Mouse (Mus musculus): ENCODE measurements around the gene Hoxb6.

DNA sequence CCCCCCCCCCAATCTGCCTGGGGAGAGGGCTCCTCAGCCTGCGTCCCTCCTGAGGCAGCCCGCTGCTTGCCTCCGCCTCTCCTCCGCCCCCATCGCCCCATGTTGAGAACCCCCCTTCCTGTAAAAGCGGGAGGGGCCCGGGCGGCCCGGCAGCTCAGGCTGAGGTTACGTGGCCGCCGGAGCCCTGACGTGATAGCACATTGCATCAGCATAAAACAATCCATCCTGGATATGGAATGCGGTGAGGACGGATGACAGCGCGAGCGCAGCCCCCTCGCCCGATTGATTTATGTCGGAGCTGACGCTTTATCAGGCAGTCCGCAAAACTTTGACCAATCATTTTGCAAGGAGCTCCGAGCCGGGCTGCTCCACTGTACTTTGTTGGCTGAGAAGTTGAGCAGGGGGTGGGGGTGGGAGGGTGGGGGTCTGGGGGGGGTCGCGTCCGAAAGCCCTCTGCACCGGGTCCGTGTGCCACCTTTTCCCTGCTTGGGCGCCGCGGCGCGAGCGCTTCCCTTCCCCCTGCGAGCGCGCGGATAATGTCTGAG, 21.2 kb upstream of the Hoxb6 start, which contains the start of gene Hoxb9:
- TF ChIP-seq MAFK (IDR thresholded peaks at IDR 0.05; ENCODE audit: insufficient read depth, low read depth, low read length) (no peak), ZC3H11A (IDR thresholded peaks at IDR 0.05; ENCODE audit: borderline replicate concordance, low read depth, low read length) (no peak), ZNF384 (IDR thresholded peaks at IDR 0.05; ENCODE audit: low read depth, low read length) (no peak), HCFC1 (IDR thresholded peaks at IDR 0.05; ENCODE audit: borderline replicate concordance, insufficient read depth, low read length) (no peak), CHD2 (IDR thresholded peaks at IDR 0.05; ENCODE audit: low read depth, low read length) (no peak)
